Comparison of ENCODE assay signal across 24 mouse cellular contexts in genomic region chr7:53115781-53116180, GRCm38 (mm10).
DNase-seq lines count a peak whose midpoint lies in the region; ATAC-seq and TF ChIP-seq lines count a peak whose summit lies in the region.
"Had no signal": no experiment of that assay in that cellular context is flagged by ENCODE, and none has a peak within 500 bp of the region (broad histone marks: within the 10 kb centered on the region; RNA-seq: fewer than 3 reads in every experiment).

No protein-coding gene starts in this region.

- TF ChIP-seq CTCF in midbrain, postnatal 0 days (IDR thresholded peaks at IDR 0.05) = no peak

- ATAC-seq in midbrain, embryonic 11.5 days (ENCODE audit: low FRiP score) = peak; percentile 38; the same call in 1 of the 2 replicates
- ATAC-seq in midbrain, postnatal 0 days (ENCODE audit: low FRiP score) = no peak
- ATAC-seq: activated CD4-positive, CD25-positive, alpha-beta regulatory T cell, adult 4 months; forebrain, postnatal 0 days; hindbrain, embryonic 16.5 days had no signal

- H3K27ac ChIP-seq in midbrain, embryonic 11.5 days (ENCODE audit: low read depth, low read length) = no peak overlapping the region
- H3K27ac ChIP-seq in midbrain, postnatal 0 days (ENCODE audit: low read depth, low read length) = no peak overlapping the region
- H3K27ac ChIP-seq: forebrain, embryonic 12.5 days; heart, embryonic 15.5 days; hindbrain, embryonic 10.5 days; hindbrain, embryonic 13.5 days had no signal

- peak; percentile 2 to 3 for DNase-seq in cerebellum, postnatal 10 days
- no peak for DNase-seq in cerebellum, adult 9-10 months
- DNase-seq in midbrain, embryonic 11.5 days (ENCODE audit: low spot score, missing footprints) = no peak
- DNase-seq in midbrain, postnatal 0 days (ENCODE audit: low spot score) = no peak
- peak; percentile 1 for DNase-seq in retina, postnatal 1 day
- DNase-seq in retina, embryonic 14.5 days (ENCODE audit: low spot score) = no peak
- no peak for DNase-seq in urinary bladder, postnatal 10 days (ENCODE audit: low spot score)
- DNase-seq: adrenal gland, adult 8-10 months; adrenal gland, postnatal 25 days; cerebellum, adult 11 months; cerebellum, adult 2 months; cerebellum, postnatal 14 days; forebrain, postnatal 0 days; gastrocnemius, postnatal 25 days; heart, adult 18-20 months; heart, postnatal 10 days; heart, postnatal 36 days had no signal

- no peaks in the 10 kb centered on the region for H3K4me1 ChIP-seq in midbrain, embryonic 11.5 days (ENCODE audit: control insufficient read depth, insufficient read depth, low read length)
- no peaks in the 10 kb centered on the region for H3K4me1 ChIP-seq in midbrain, postnatal 0 days (ENCODE audit: insufficient read depth, low read length)
- H3K4me1 ChIP-seq: heart, embryonic 12.5 days; heart, embryonic 15.5 days; hindbrain, embryonic 10.5 days; hindbrain, embryonic 13.5 days had no signal

- WGBS in midbrain, embryonic 11.5 days = 52% methylated on average over 2 of the region's 2 CpGs
- WGBS in midbrain, postnatal 0 days = 36% methylated on average over 2 of the region's 2 CpGs

- no peak overlapping the region for H3K4me2 ChIP-seq in midbrain, embryonic 11.5 days
- H3K4me2 ChIP-seq in midbrain, postnatal 0 days (ENCODE audit: low read depth, low read length, poor library complexity, severe bottlenecking) = no peak overlapping the region
- H3K4me2 ChIP-seq: forebrain, embryonic 12.5 days; heart, embryonic 12.5 days; heart, embryonic 15.5 days; hindbrain, embryonic 13.5 days had no signal

- H3K4me3 ChIP-seq in midbrain, embryonic 11.5 days (ENCODE audit: low read depth, low read length) = no peak overlapping the region
- no peak overlapping the region for H3K4me3 ChIP-seq in midbrain, postnatal 0 days (ENCODE audit: low read depth, low read length)
- H3K4me3 ChIP-seq: forebrain, embryonic 12.5 days; heart, embryonic 12.5 days; heart, embryonic 15.5 days; hindbrain, embryonic 10.5 days; hindbrain, embryonic 13.5 days had no signal

- H3K27me3 ChIP-seq in midbrain, embryonic 11.5 days (ENCODE audit: control insufficient read depth, insufficient read depth, low read length) = no peaks in the 10 kb centered on the region
- no peaks in the 10 kb centered on the region for H3K27me3 ChIP-seq in midbrain, postnatal 0 days (ENCODE audit: insufficient read depth, low read length)
- H3K27me3 ChIP-seq: forebrain, embryonic 12.5 days; heart, embryonic 12.5 days; heart, embryonic 15.5 days; hindbrain, embryonic 13.5 days had no signal

- H3K36me3 ChIP-seq in midbrain, embryonic 11.5 days (ENCODE audit: control insufficient read depth, insufficient read depth, low read length) = no peaks in the 10 kb centered on the region
- H3K36me3 ChIP-seq in midbrain, postnatal 0 days (ENCODE audit: insufficient read depth, low read length) = no peaks in the 10 kb centered on the region
- H3K36me3 ChIP-seq: forebrain, embryonic 12.5 days; heart, embryonic 12.5 days; heart, embryonic 15.5 days; hindbrain, embryonic 10.5 days; hindbrain, embryonic 13.5 days had no signal

- no peaks in the 10 kb centered on the region for H3K9me3 ChIP-seq in midbrain, embryonic 11.5 days (ENCODE audit: control insufficient read depth, low read length)
- H3K9me3 ChIP-seq in midbrain, postnatal 0 days (ENCODE audit: low read length) = no peaks in the 10 kb centered on the region
- H3K9me3 ChIP-seq: forebrain, embryonic 12.5 days; heart, embryonic 12.5 days; heart, embryonic 15.5 days; hindbrain, embryonic 10.5 days; hindbrain, embryonic 13.5 days had no signal

- H3K9ac ChIP-seq in midbrain, embryonic 11.5 days (ENCODE audit: low read length) = no peak overlapping the region
- H3K9ac ChIP-seq in midbrain, postnatal 0 days (replicated peaks; ENCODE audit: low read length, poor library complexity, severe bottlenecking) = no peak overlapping the region
- H3K9ac ChIP-seq: forebrain, embryonic 12.5 days; forebrain, postnatal 0 days; heart, embryonic 12.5 days; heart, embryonic 15.5 days; hindbrain, embryonic 13.5 days had no signal

Comparison
In these comparisons a context has a peak if more than half of its experiments do, and no peak if none do; other contexts are left out.
1. DNase-seq: peak in cerebellum, postnatal 10 days (2 of 2) and retina, postnatal 1 day (single experiment); none in cerebellum, adult 9-10 months (single experiment), midbrain, embryonic 11.5 days (single experiment), midbrain, postnatal 0 days (single experiment), retina, embryonic 14.5 days (single experiment) and urinary bladder, postnatal 10 days (single experiment).